Mouse (Mus musculus): ENCODE results near the gene Il2rb. TPM values are rescaled to one million over a fixed set of nuclear protein-coding genes. Genes with fewer than 3 reads are reported as not detected.
A peak's percentile ranks its signal among the peaks of the same experiment; 100 is the strongest.

Il2rb gene
- polyA plus RNA-seq, 1 experiment from 2014 or later, result 0.92 TPM

- Histone ChIP-seq H3K4me1 (ENCODE audit: control insufficient read depth, insufficient read depth, low read length) (peaks cover 10% of the 10 kb centered on the region; the same call in 1 of the 2 replicates), H3K27ac (ENCODE audit: low read length) (no peak overlapping the region), H3K4me2 (ENCODE audit: low read depth, low read length) (no peak overlapping the region), H3K9ac (ENCODE audit: low read length) (peak overlapping the region; percentile 25; the same call in 1 of the 2 replicates), H3K4me3 (replicated peaks; ENCODE audit: low read length) (no peak overlapping the region), H3K9me3 (replicated peaks; ENCODE audit: control insufficient read depth, low read length) (no peaks in the 10 kb centered on the region), H3K36me3 (ENCODE audit: control insufficient read depth, insufficient read depth, low read length) (no peaks in the 10 kb centered on the region), H3K27me3 (ENCODE audit: control insufficient read depth, insufficient read depth, low read length) (no peaks in the 10 kb centered on the region)
- no peak for ATAC-seq (ENCODE audit: insufficient read depth, low FRiP score)
- 61% methylated on average over 7 of the region's 7 CpGs for WGBS
Measured at GRCm38 (mm10) chr15:78511951-78512350, 16.9 kb upstream of the Il2rb start.

GRCm38 (mm10) chr15:78510736-78511135 is 15.7 kb upstream of the Il2rb start:
- Histone ChIP-seq H3K9me3 (replicated peaks; ENCODE audit: control insufficient read depth, low read length) (no peaks in the 10 kb centered on the region), H3K27ac (ENCODE audit: low read length) (no peak overlapping the region), H3K27me3 (ENCODE audit: control insufficient read depth, insufficient read depth, low read length) (no peaks in the 10 kb centered on the region), H3K4me3 (replicated peaks; ENCODE audit: low read length) (no peak overlapping the region), H3K4me1 (ENCODE audit: control insufficient read depth, insufficient read depth, low read length) (peaks cover 7% of the 10 kb centered on the region; the same call in 1 of the 2 replicates), H3K9ac (ENCODE audit: low read length) (no peak overlapping the region), H3K4me2 (ENCODE audit: low read depth, low read length) (no peak overlapping the region), H3K36me3 (ENCODE audit: control insufficient read depth, insufficient read depth, low read length) (no peaks in the 10 kb centered on the region)
- no peak for ATAC-seq (ENCODE audit: insufficient read depth, low FRiP score)
- 86% methylated on average over 6 of the region's 6 CpGs for WGBS

- Histone ChIP-seq H3K4me3 (replicated peaks; ENCODE audit: low read length) (no peak overlapping the region), H3K36me3 (ENCODE audit: control insufficient read depth, insufficient read depth, low read length) (no peaks in the 10 kb centered on the region), H3K9ac (ENCODE audit: low read length) (peak overlapping the region; percentile 14; the same call in 1 of the 2 replicates), H3K4me2 (ENCODE audit: low read depth, low read length) (no peak overlapping the region), H3K27ac (ENCODE audit: low read length) (no peak overlapping the region), H3K27me3 (ENCODE audit: control insufficient read depth, insufficient read depth, low read length) (no peaks in the 10 kb centered on the region), H3K4me1 (ENCODE audit: control insufficient read depth, insufficient read depth, low read length) (peaks cover 7% of the 10 kb centered on the region; the same call in 1 of the 2 replicates), H3K9me3 (replicated peaks; ENCODE audit: control insufficient read depth, low read length) (no peaks in the 10 kb centered on the region)
- WGBS, result 67% methylated on average over 8 of the region's 8 CpGs
- ATAC-seq (ENCODE audit: insufficient read depth, low FRiP score), result no peak
Measured at GRCm38 (mm10) chr15:78510121-78510576, 15.1 kb upstream of the Il2rb start.

GRCm38 (mm10) chr15:78509297-78509899 is 14.3 kb upstream of the Il2rb start:
- Histone ChIP-seq H3K9ac (ENCODE audit: low read length) (no peak overlapping the region), H3K4me2 (ENCODE audit: low read depth, low read length) (no peak overlapping the region)
- no peak for ATAC-seq (ENCODE audit: insufficient read depth, low FRiP score)

GRCm38 (mm10) chr15:78508443-78508842 is 13.4 kb upstream of the Il2rb start:
- Histone ChIP-seq H3K4me3 (replicated peaks; ENCODE audit: low read length) (no peak overlapping the region), H3K4me2 (ENCODE audit: low read depth, low read length) (no peak overlapping the region), H3K36me3 (ENCODE audit: control insufficient read depth, insufficient read depth, low read length) (no peaks in the 10 kb centered on the region), H3K9ac (ENCODE audit: low read length) (no peak overlapping the region), H3K9me3 (replicated peaks; ENCODE audit: control insufficient read depth, low read length) (no peaks in the 10 kb centered on the region), H3K27ac (ENCODE audit: low read length) (no peak overlapping the region), H3K4me1 (ENCODE audit: control insufficient read depth, insufficient read depth, low read length) (peaks cover 7% of the 10 kb centered on the region; the same call in 1 of the 2 replicates), H3K27me3 (ENCODE audit: control insufficient read depth, insufficient read depth, low read length) (no peaks in the 10 kb centered on the region)
- 59% methylated on average over 7 of the region's 7 CpGs for WGBS
- no peak for ATAC-seq (ENCODE audit: insufficient read depth, low FRiP score)

More at GRCm38 (mm10) chr15:78509297-78509899, 14.3 kb upstream of the Il2rb start:
- Histone ChIP-seq H3K9me3 (replicated peaks; ENCODE audit: control insufficient read depth, low read length) (no peaks in the 10 kb centered on the region), H3K4me3 (replicated peaks; ENCODE audit: low read length) (no peak overlapping the region), H3K27me3 (ENCODE audit: control insufficient read depth, insufficient read depth, low read length) (no peaks in the 10 kb centered on the region), H3K27ac (ENCODE audit: low read length) (no peak overlapping the region), H3K4me1 (ENCODE audit: control insufficient read depth, insufficient read depth, low read length) (peaks cover 7% of the 10 kb centered on the region; the same call in 1 of the 2 replicates), H3K36me3 (ENCODE audit: control insufficient read depth, insufficient read depth, low read length) (no peaks in the 10 kb centered on the region)
- WGBS, result 46% methylated on average over 12 of the region's 12 CpGs

GRCm38 (mm10) chr15:78505541-78505940 is 10.5 kb upstream of the Il2rb start:
- Histone ChIP-seq H3K27me3 (ENCODE audit: control insufficient read depth, insufficient read depth, low read length) (no peaks in the 10 kb centered on the region; the same call in 1 of the 2 replicates), H3K36me3 (ENCODE audit: control insufficient read depth, insufficient read depth, low read length) (no peaks in the 10 kb centered on the region), H3K4me2 (ENCODE audit: low read depth, low read length) (no peak overlapping the region), H3K4me1 (ENCODE audit: control insufficient read depth, insufficient read depth, low read length) (peaks cover 7% of the 10 kb centered on the region; the same call in 1 of the 2 replicates), H3K9me3 (replicated peaks; ENCODE audit: control insufficient read depth, low read length) (no peaks in the 10 kb centered on the region), H3K27ac (ENCODE audit: low read length) (no peak overlapping the region), H3K9ac (ENCODE audit: low read length) (no peak overlapping the region), H3K4me3 (replicated peaks; ENCODE audit: low read length) (no peak overlapping the region)
- WGBS, result 71% methylated on average over 3 of the region's 3 CpGs
- ATAC-seq (ENCODE audit: insufficient read depth, low FRiP score), result no peak

- Histone ChIP-seq H3K36me3 (ENCODE audit: control insufficient read depth, insufficient read depth, low read length) (no peaks in the 10 kb centered on the region), H3K27ac (ENCODE audit: low read length) (no peak overlapping the region), H3K9ac (ENCODE audit: low read length) (no peak overlapping the region), H3K9me3 (replicated peaks; ENCODE audit: control insufficient read depth, low read length) (no peaks in the 10 kb centered on the region), H3K27me3 (ENCODE audit: control insufficient read depth, insufficient read depth, low read length) (no peaks in the 10 kb centered on the region; the same call in 1 of the 2 replicates), H3K4me3 (replicated peaks; ENCODE audit: low read length) (no peak overlapping the region), H3K4me1 (ENCODE audit: control insufficient read depth, insufficient read depth, low read length) (peaks cover 2% of the 10 kb centered on the region; the same call in 1 of the 2 replicates), H3K4me2 (ENCODE audit: low read depth, low read length) (no peak overlapping the region)
- WGBS, result 86% methylated on average over 5 of the region's 5 CpGs
- no peak for ATAC-seq (ENCODE audit: insufficient read depth, low FRiP score)
Measured at GRCm38 (mm10) chr15:78504816-78505215, 9.7 kb upstream of the Il2rb start.

GRCm38 (mm10) chr15:78504013-78504412 is 8.9 kb upstream of the Il2rb start:
- Histone ChIP-seq H3K9ac (ENCODE audit: low read length) (no peak overlapping the region), H3K4me2 (ENCODE audit: low read depth, low read length) (no peak overlapping the region), H3K9me3 (replicated peaks; ENCODE audit: control insufficient read depth, low read length) (no peaks in the 10 kb centered on the region), H3K36me3 (ENCODE audit: control insufficient read depth, insufficient read depth, low read length) (no peaks in the 10 kb centered on the region), H3K27ac (ENCODE audit: low read length) (no peak overlapping the region), H3K27me3 (ENCODE audit: control insufficient read depth, insufficient read depth, low read length) (no peaks in the 10 kb centered on the region; the same call in 1 of the 2 replicates), H3K4me1 (ENCODE audit: control insufficient read depth, insufficient read depth, low read length) (no peaks in the 10 kb centered on the region), H3K4me3 (replicated peaks; ENCODE audit: low read length) (no peak overlapping the region)
- 82% methylated on average over 1 of the region's 1 CpGs for WGBS
- ATAC-seq (ENCODE audit: insufficient read depth, low FRiP score), result no peak

GRCm38 (mm10) chr15:78502437-78503132 is 7.5 kb upstream of the Il2rb start:
- ATAC-seq (ENCODE audit: insufficient read depth, low FRiP score), result no peak
- H3K4me1 ChIP-seq (ENCODE audit: control insufficient read depth, insufficient read depth, low read length), result no peaks in the 10 kb centered on the region
- 64% methylated on average over 18 of the region's 18 CpGs for WGBS
- no peaks in the 10 kb centered on the region for H3K36me3 ChIP-seq (ENCODE audit: control insufficient read depth, insufficient read depth, low read length)
- H3K4me3 ChIP-seq (replicated peaks; ENCODE audit: low read length), result no peak overlapping the region
- H3K27ac ChIP-seq (ENCODE audit: low read length), result no peak overlapping the region
- H3K9ac ChIP-seq (ENCODE audit: low read length), result no peak overlapping the region
- no peaks in the 10 kb centered on the region; the same call in 1 of the 2 replicates for H3K27me3 ChIP-seq (ENCODE audit: control insufficient read depth, insufficient read depth, low read length)
- no peaks in the 10 kb centered on the region for H3K9me3 ChIP-seq (replicated peaks; ENCODE audit: control insufficient read depth, low read length)
- H3K4me2 ChIP-seq (ENCODE audit: low read depth, low read length), result no peak overlapping the region

Data from stomach, embryonic 16.5 days (tissue).